Mouse (Mus musculus): ENCODE measurements around the gene Pde1a. TPM values are rescaled to one million over a fixed set of nuclear protein-coding genes. Genes with fewer than 3 reads are reported as not detected.
A peak's percentile ranks its signal among the peaks of the same experiment; 100 is the strongest.

Gene Pde1a
- polyA plus RNA-seq, 1 experiment = 0.67 TPM

DNA sequence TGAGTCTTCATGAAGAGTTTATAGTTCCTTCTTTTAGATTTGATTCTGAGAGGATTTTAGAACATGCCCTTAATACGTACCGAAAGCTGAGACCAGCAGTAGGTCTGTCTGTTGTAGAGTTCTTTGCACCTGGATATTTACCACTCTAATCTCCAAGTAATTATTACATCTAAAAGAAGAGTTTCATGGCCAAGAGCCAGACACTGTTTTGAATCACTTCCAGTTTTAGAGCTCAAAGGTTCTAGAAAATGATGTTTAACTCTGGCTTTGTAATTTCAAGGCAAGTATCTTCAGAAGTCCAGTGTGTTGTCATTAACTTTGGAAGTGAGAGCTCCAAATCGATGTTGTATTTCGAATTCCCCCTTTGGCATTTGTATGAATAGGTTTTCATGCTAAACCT is 167.8 kb downstream of the Pde1a start:
- Histone ChIP-seq H3K4me2 (ENCODE audit: low read depth) (no peak overlapping the region), H3K79me2 (ENCODE audit: control insufficient read depth, insufficient read depth) (no peaks in the 10 kb centered on the region), H3K27me3 (ENCODE audit: control insufficient read depth, insufficient read depth, insufficient read length) (no peaks in the 10 kb centered on the region), H3K36me3 (ENCODE audit: control insufficient read depth, insufficient read depth) (no peaks in the 10 kb centered on the region), H3ac (ENCODE audit: control insufficient read depth, insufficient read length) (no peak overlapping the region), H3K4me3 (no peak overlapping the region)
- TF ChIP-seq TCF3 (IDR thresholded peaks at IDR 0.05; ENCODE audit: insufficient read length, low read depth) (no peak), SRF (IDR thresholded peaks at IDR 0.05; ENCODE audit: control insufficient read depth, insufficient read length, low read depth) (no peak), MYOG (IDR thresholded peaks at IDR 0.05; ENCODE audit: control insufficient read depth in 1 of 3, insufficient read depth in 1 of 3, insufficient read length in 2 of 3, low read depth in 2 of 3) (no peak), CEBPB (IDR thresholded peaks at IDR 0.05; ENCODE audit: insufficient read depth, poor library complexity, severe bottlenecking) (no peak), REST (IDR thresholded peaks at IDR 0.05; ENCODE audit: insufficient read depth, insufficient read length) (no peak), POLR2A (IDR thresholded peaks at IDR 0.05; ENCODE audit: insufficient read length, low read depth) (no peak), E2F4 (IDR thresholded peaks at IDR 0.05; ENCODE audit: insufficient read depth) (no peak), POLR2AphosphoS2 (IDR thresholded peaks at IDR 0.05; ENCODE audit: insufficient read length, low read depth) (no peak), MYOD1 (IDR thresholded peaks at IDR 0.05; ENCODE audit: control insufficient read depth in 1 of 3, insufficient read length in 2 of 3, low read depth in 2 of 3) (no peak), USF1 (IDR thresholded peaks at IDR 0.05; ENCODE audit: low read depth) (no peak), MAX (IDR thresholded peaks at IDR 0.05; ENCODE audit: low read depth) (no peak), TCF12 (IDR thresholded peaks at IDR 0.05; ENCODE audit: insufficient read depth, poor library complexity, severe bottlenecking) (no peak)

- Histone ChIP-seq H3K27me3 (ENCODE audit: control insufficient read depth, insufficient read depth, insufficient read length) (no peaks in the 10 kb centered on the region), H3K4me2 (ENCODE audit: low read depth) (no peak overlapping the region), H3K36me3 (ENCODE audit: control insufficient read depth, insufficient read depth) (no peaks in the 10 kb centered on the region), H3K79me2 (ENCODE audit: control insufficient read depth, insufficient read depth) (no peaks in the 10 kb centered on the region), H3K4me3 (no peak overlapping the region), H3ac (ENCODE audit: control insufficient read depth, insufficient read length) (no peak overlapping the region)
- TF ChIP-seq TCF12 (IDR thresholded peaks at IDR 0.05; ENCODE audit: insufficient read depth, poor library complexity, severe bottlenecking) (no peak), POLR2A (IDR thresholded peaks at IDR 0.05; ENCODE audit: insufficient read length, low read depth) (no peak), CEBPB (IDR thresholded peaks at IDR 0.05; ENCODE audit: insufficient read depth, poor library complexity, severe bottlenecking) (0 out of 2 replicates have a peak, but pooled peaks have one; percentile 12), MAX (IDR thresholded peaks at IDR 0.05; ENCODE audit: low read depth) (no peak), TCF3 (IDR thresholded peaks at IDR 0.05; ENCODE audit: insufficient read length, low read depth) (no peak)
Measured at GRCm38 (mm10) chr2:79957659-79958340, 171.5 kb downstream of the Pde1a start.

- Histone ChIP-seq H3ac (ENCODE audit: control insufficient read depth, insufficient read length) (no peak overlapping the region), H3K36me3 (ENCODE audit: control insufficient read depth, insufficient read depth) (no peaks in the 10 kb centered on the region)
- TF ChIP-seq MYOD1 (IDR thresholded peaks at IDR 0.05; ENCODE audit: control insufficient read depth in 1 of 3, insufficient read length in 2 of 3, low read depth in 2 of 3) (peak in 1 of 3 experiments; percentile 21), POLR2A (IDR thresholded peaks at IDR 0.05; ENCODE audit: insufficient read length, low read depth) (no peak), USF1 (IDR thresholded peaks at IDR 0.05; ENCODE audit: low read depth) (no peak), MAX (IDR thresholded peaks at IDR 0.05; ENCODE audit: low read depth) (no peak), SRF (IDR thresholded peaks at IDR 0.05; ENCODE audit: control insufficient read depth, insufficient read length, low read depth) (no peak), E2F4 (IDR thresholded peaks at IDR 0.05; ENCODE audit: insufficient read depth) (no peak)
Measured at GRCm38 (mm10) chr2:79945898-79946675, 183.2 kb downstream of the Pde1a start.

DNA sequence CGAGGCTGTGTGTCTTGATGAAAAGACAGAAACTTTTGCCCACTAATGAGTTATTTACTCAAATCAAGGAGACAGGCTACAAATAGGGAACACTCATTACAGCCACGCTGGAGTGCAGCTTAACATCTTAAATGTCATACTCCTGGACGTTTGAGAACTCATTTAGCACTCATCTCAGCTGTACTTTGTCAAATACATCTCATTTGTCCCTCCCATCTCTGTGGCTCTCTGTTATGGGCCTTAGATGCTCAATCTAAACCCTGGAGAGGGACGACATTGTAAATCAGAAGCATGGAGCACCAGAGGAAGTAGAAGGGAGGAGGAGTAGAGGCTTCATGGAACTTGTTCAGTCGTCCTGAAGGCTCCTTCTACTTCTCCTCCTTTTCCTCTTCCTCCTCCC is 194.6 kb downstream of the Pde1a start:
- Histone ChIP-seq H3K79me2 (ENCODE audit: control insufficient read depth, insufficient read depth) (no peaks in the 10 kb centered on the region), H3K4me2 (ENCODE audit: low read depth) (no peak overlapping the region), H3K4me3 (no peak overlapping the region), H3ac (ENCODE audit: control insufficient read depth, insufficient read length) (no peak overlapping the region), H3K36me3 (ENCODE audit: control insufficient read depth, insufficient read depth) (no peaks in the 10 kb centered on the region), H3K27me3 (ENCODE audit: control insufficient read depth, insufficient read depth, insufficient read length) (no peaks in the 10 kb centered on the region)
- TF ChIP-seq MAX (IDR thresholded peaks at IDR 0.05; ENCODE audit: low read depth) = no peak
- TF ChIP-seq REST (IDR thresholded peaks at IDR 0.05; ENCODE audit: insufficient read depth, insufficient read length) = no peak
- no peak for TF ChIP-seq MYOG (IDR thresholded peaks at IDR 0.05; ENCODE audit: control insufficient read depth in 1 of 3, insufficient read depth in 1 of 3, insufficient read length in 2 of 3, low read depth in 2 of 3)
- TF ChIP-seq POLR2AphosphoS2 (IDR thresholded peaks at IDR 0.05; ENCODE audit: insufficient read length, low read depth) = no peak
- no peak for TF ChIP-seq E2F4 (IDR thresholded peaks at IDR 0.05; ENCODE audit: insufficient read depth)
- TF ChIP-seq POLR2A (IDR thresholded peaks at IDR 0.05; ENCODE audit: insufficient read length, low read depth) = no peak
- no peak for TF ChIP-seq MYOD1 (IDR thresholded peaks at IDR 0.05; ENCODE audit: control insufficient read depth in 1 of 3, insufficient read length in 2 of 3, low read depth in 2 of 3)
- TF ChIP-seq CEBPB (IDR thresholded peaks at IDR 0.05; ENCODE audit: insufficient read depth, poor library complexity, severe bottlenecking) = no peak
- no peak for TF ChIP-seq SRF (IDR thresholded peaks at IDR 0.05; ENCODE audit: control insufficient read depth, insufficient read length, low read depth)
- no peak for TF ChIP-seq TCF12 (IDR thresholded peaks at IDR 0.05; ENCODE audit: insufficient read depth, poor library complexity, severe bottlenecking)
- no peak for TF ChIP-seq TCF3 (IDR thresholded peaks at IDR 0.05; ENCODE audit: insufficient read length, low read depth)
- TF ChIP-seq USF1 (IDR thresholded peaks at IDR 0.05; ENCODE audit: low read depth) = no peak

More at GRCm38 (mm10) chr2:79945898-79946675, 183.2 kb downstream of the Pde1a start:
- Histone ChIP-seq H3K79me2 (ENCODE audit: control insufficient read depth, insufficient read depth) (no peaks in the 10 kb centered on the region), H3K4me3 (no peak overlapping the region), H3K4me2 (ENCODE audit: low read depth) (peak overlapping the region; percentile 15), H3K27me3 (ENCODE audit: control insufficient read depth, insufficient read depth, insufficient read length) (no peaks in the 10 kb centered on the region)
